ENCODE assay signal across 11 mouse cellular contexts in the genomic region with DNA sequence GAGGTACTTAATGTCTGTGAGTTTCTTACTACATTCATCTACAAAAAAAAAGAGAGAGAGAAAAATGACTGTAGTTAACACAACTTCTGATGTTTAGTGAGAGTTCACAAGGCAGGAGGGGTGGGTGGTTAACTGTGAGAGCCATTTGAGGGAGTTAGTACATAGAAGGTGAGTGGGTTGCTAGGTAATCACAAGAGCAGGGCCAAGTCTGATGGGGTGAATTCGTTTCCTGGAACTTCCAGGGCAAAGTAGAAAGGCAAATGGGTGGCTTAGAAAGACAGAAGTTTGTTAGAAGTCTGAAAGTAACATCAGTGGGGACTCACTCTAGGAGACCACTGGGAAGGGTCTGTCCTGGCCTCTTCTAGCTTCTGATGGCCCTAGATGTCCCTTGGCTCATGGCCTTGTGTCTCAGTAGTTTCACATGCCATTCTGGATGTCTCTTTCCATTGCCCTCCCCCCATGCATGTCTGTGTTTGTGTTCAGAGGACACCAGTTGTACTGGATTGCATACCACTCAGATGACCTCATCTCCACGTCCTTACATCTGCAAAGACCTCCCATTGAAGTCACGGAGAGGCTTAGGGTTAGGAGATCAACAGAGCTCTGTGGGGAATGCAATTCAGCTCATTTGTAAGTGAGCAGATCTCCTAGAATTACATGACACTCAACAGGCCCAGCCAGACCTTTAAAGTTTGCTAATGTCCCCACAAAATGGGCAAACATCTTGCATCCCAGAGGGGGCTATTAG.
A peak's percentile ranks its signal among the peaks of the same experiment; 100 is the strongest.
DNase-seq lines count a peak whose midpoint lies in the region; ATAC-seq and TF ChIP-seq lines count a peak whose summit lies in the region.
"Had no signal": no experiment of that assay in that cellular context is flagged by ENCODE, and none has a peak within 500 bp of the region (broad histone marks: within the 10 kb centered on the region; RNA-seq: fewer than 3 reads in every experiment).

No protein-coding gene starts in this region.

- no peak for TF ChIP-seq POLR2A in thymus, adult 2 months (IDR thresholded peaks at IDR 0.05; ENCODE audit: control insufficient read depth, extremely low read depth, insufficient read depth, low read length, poor library complexity)

- H3K4me2 ChIP-seq in heart, embryonic 15.5 days, result peak overlapping the region; percentile 26
- H3K4me2 ChIP-seq in intestine, embryonic 14.5 days (ENCODE audit: low read length), result no peak overlapping the region
- H3K4me2 ChIP-seq: midbrain, embryonic 13.5 days had no signal

- H3K9me3 ChIP-seq in heart, embryonic 15.5 days (replicated peaks), result no peaks in the 10 kb centered on the region
- no peaks in the 10 kb centered on the region for H3K9me3 ChIP-seq in intestine, embryonic 14.5 days (ENCODE audit: control insufficient read depth, low read length)
- H3K9me3 ChIP-seq: midbrain, embryonic 13.5 days had no signal

- no peak overlapping the region for H3K9ac ChIP-seq in heart, embryonic 15.5 days
- H3K9ac ChIP-seq in intestine, embryonic 14.5 days (ENCODE audit: low read length), result no peak overlapping the region
- H3K9ac ChIP-seq: midbrain, embryonic 13.5 days had no signal

- no peaks in the 10 kb centered on the region for H3K27me3 ChIP-seq in heart, embryonic 15.5 days
- no peaks in the 10 kb centered on the region for H3K27me3 ChIP-seq in Patski
- no peaks in the 10 kb centered on the region for H3K27me3 ChIP-seq in intestine, embryonic 14.5 days (replicated peaks; ENCODE audit: control insufficient read depth, insufficient read depth, low read length)
- H3K27me3 ChIP-seq in thymus, adult 2 months (ENCODE audit: control insufficient read depth, insufficient read depth, low read length), result no peaks in the 10 kb centered on the region
- H3K27me3 ChIP-seq: midbrain, embryonic 13.5 days had no signal

- CTCF ChIA-PET in Patski (lab: Charles Lee), result interaction anchor here (0.7 to 1.9 kb wide), 6 partner anchors 8 to 161 kb away, joined by 3 to 7 read pairs (median 4); a partner anchor contains a TSS

- no peak for DNase-seq in heart, adult 18-20 months
- DNase-seq in Patski (ENCODE audit: low read depth, low spot score), result peak; percentile 81
- DNase-seq in intestine, embryonic 14.5 days (ENCODE audit: low spot score), result no peak
- DNase-seq in lung, postnatal 14 days, result peak; percentile 47
- DNase-seq in left cerebral cortex, adult 18-20 months (ENCODE audit: low spot score in 2 of 2), result no peak
- no peak for DNase-seq in left cerebral cortex, postnatal 25 days (ENCODE audit: low spot score in 2 of 2)
- DNase-seq in thymus, adult 2 months, result no peak
- DNase-seq: adrenal gland, postnatal 14 days had no signal

- H3K4me3 ChIP-seq in heart, embryonic 15.5 days, result no peak overlapping the region
- no peak overlapping the region for H3K4me3 ChIP-seq in intestine, embryonic 14.5 days (ENCODE audit: low read depth, low read length)
- no peak overlapping the region for H3K4me3 ChIP-seq in thymus, adult 2 months (ENCODE audit: control insufficient read depth, insufficient read depth, low read length)
- H3K4me3 ChIP-seq: layer of hippocampus, adult 2 months; midbrain, embryonic 13.5 days had no signal

- POLR2A ChIA-PET in Patski (lab: Charles Lee), result interaction anchor here (0.9 to 1.2 kb wide), 2 partner anchors 59 to 118 kb away, joined by 3 read pairs; no protein-coding TSS in a partner anchor

- peak overlapping the region; percentile 81 for H3K27ac ChIP-seq in heart, embryonic 15.5 days
- H3K27ac ChIP-seq in intestine, embryonic 14.5 days (ENCODE audit: low read depth), result peak overlapping the region; percentile 16
- no peak overlapping the region for H3K27ac ChIP-seq in thymus, adult 2 months (ENCODE audit: control insufficient read depth, insufficient read depth, low read length)
- H3K27ac ChIP-seq: layer of hippocampus, adult 2 months; midbrain, embryonic 13.5 days had no signal

- intact Hi-C loops in left cerebral cortex, postnatal 25 days (cut with DNase I), result no loop called here

- ATAC-seq in heart, embryonic 15.5 days (replicated peaks; ENCODE audit: insufficient number of reproducible peaks, insufficient read depth, low FRiP score, low read depth), result peak; percentile 71
- peak; percentile 86 for ATAC-seq in Patski
- ATAC-seq in intestine, embryonic 14.5 days (replicated peaks; ENCODE audit: low FRiP score, low TSS enrichment, low read depth), result no peak
- ATAC-seq: midbrain, embryonic 13.5 days had no signal

- TF ChIP-seq CTCF in Patski (IDR thresholded peaks at IDR 0.05), result no peak
- TF ChIP-seq CTCF in thymus, adult 2 months (IDR thresholded peaks at IDR 0.05; ENCODE audit: borderline replicate concordance, control insufficient read depth, extremely low read depth, insufficient read depth, low read length, poor library complexity), result no peak

- WGBS in heart, embryonic 15.5 days, result 22% methylated on average over 3 of the region's 3 CpGs
- 10% methylated on average over 3 of the region's 3 CpGs for WGBS in intestine, embryonic 14.5 days
- WGBS in thymus, adult 2 months, result 86% methylated on average over 3 of the region's 3 CpGs

- H3K36me3 ChIP-seq in heart, embryonic 15.5 days, result no peaks in the 10 kb centered on the region
- 0 out of 2 replicates have a peak, but pooled peaks cover 3% of the 10 kb centered on the region for H3K36me3 ChIP-seq in intestine, embryonic 14.5 days (ENCODE audit: control insufficient read depth, insufficient read depth, low read length)
- no peaks in the 10 kb centered on the region for H3K36me3 ChIP-seq in thymus, adult 2 months (ENCODE audit: control insufficient read depth, insufficient read depth, low read length)
- H3K36me3 ChIP-seq: midbrain, embryonic 13.5 days had no signal

- in situ Hi-C loops in Patski (cut with MboI; ENCODE audit: low pct_unique_long_range_greater_than_20kb), result no loop called here

- H3K4me1 ChIP-seq in heart, embryonic 15.5 days (replicated peaks), result peaks cover 74% of the 10 kb centered on the region
- H3K4me1 ChIP-seq in intestine, embryonic 14.5 days (replicated peaks; ENCODE audit: control insufficient read depth, insufficient read depth, low read length), result peaks cover 27% of the 10 kb centered on the region
- H3K4me1 ChIP-seq in thymus, adult 2 months (replicated peaks; ENCODE audit: control insufficient read depth, insufficient read depth, low read length), result no peaks in the 10 kb centered on the region

Comparison
In these comparisons a context has a peak if more than half of its experiments do, and no peak if none do; other contexts are left out.
1. DNase-seq: peak in Patski (single experiment) and lung, postnatal 14 days (single experiment); none in heart, adult 18-20 months (0 of 2), intestine, embryonic 14.5 days (single experiment), left cerebral cortex, adult 18-20 months (0 of 2), left cerebral cortex, postnatal 25 days (0 of 2) and thymus, adult 2 months (single experiment).